Mouse (Mus musculus) liver, postnatal 0 days (tissue): ENCODE results near the gene Pm20d2. TPM values are rescaled to one million over a fixed set of nuclear protein-coding genes. Genes with fewer than 3 reads are reported as not detected.

Experiments used
- ATAC-seq: fragments of 200-750 bp; cut with Nextera tagmentation; 2 replicates; pipeline ENCODE4 v1.8.0; 2017; ENCODE audit warnings: mild to moderate bottlenecking, moderate library complexity
- DNase-seq: peaks from one replicate; pipeline ENCODE4 v3.0.0-alpha.2; 2016
- H3K27ac ChIP-seq: fragments of 300-500 bp; sonication (generic); 2 replicates; pipeline ENCODE4 v1.5.1; 2014; ENCODE audit warnings: antibody characterized with exemption, moderate library complexity, mild to moderate bottlenecking, low read depth
- H3K27me3 ChIP-seq: fragments of 300-500 bp; sonication (generic); 2 replicates; pipeline ENCODE4 v1.6.1; 2014; ENCODE audit warnings: low read length, control low read depth, mixed read lengths; ENCODE audit not compliant: insufficient read depth
- H3K36me3 ChIP-seq: fragments of 300-500 bp; sonication (generic); replicated peaks from 2 replicates; pipeline ENCODE4 v1.6.1; 2014; ENCODE audit warnings: mild to moderate bottlenecking, control low read depth, low read length, moderate library complexity, mixed read lengths; ENCODE audit not compliant: insufficient read depth
- H3K4me1 ChIP-seq: fragments of 300-500 bp; sonication (generic); 2 replicates; pipeline ENCODE4 v1.6.1; 2014; ENCODE audit warnings: antibody characterized with exemption, mild to moderate bottlenecking, control low read depth; ENCODE audit not compliant: insufficient read depth
- H3K4me2 ChIP-seq: fragments of 300-500 bp; sonication (generic); 2 replicates; pipeline ENCODE4 v1.6.1; 2014; ENCODE audit warnings: low read depth, mild to moderate bottlenecking, low read length, moderate library complexity, mixed read lengths
- H3K4me3 ChIP-seq: fragments of 300-500 bp; sonication (generic); 2 replicates; pipeline ENCODE4 v1.5.1; 2014; ENCODE audit warnings: low read depth, low read length
- H3K9ac ChIP-seq: fragments of 300-500 bp; sonication (generic); replicated peaks from 2 replicates; pipeline ENCODE4 v1.6.1; 2014; ENCODE audit warnings: mild to moderate bottlenecking, moderate library complexity
- H3K9me3 ChIP-seq: fragments of 300-500 bp; sonication (generic); 2 replicates; pipeline ENCODE4 v1.6.1; 2016; ENCODE audit warnings: mild to moderate bottlenecking, control low read depth, low read length, mixed read lengths
- CTCF ChIP-seq: sonication (generic); IDR thresholded peaks from 2 replicates; pipeline ENCODE4 v1.5.1; 2016; ENCODE audit warnings: antibody characterized with exemption, low read depth
- EP300 ChIP-seq: IDR thresholded peaks from 2 replicates; pipeline ENCODE4 v1.6.1; 2016; ENCODE audit warnings: antibody characterized with exemption, low read depth, mild to moderate bottlenecking
- WGBS: fragments of 180-500 bp; shearing (Covaris S2); extraction: QIAGEN DNeasy Blood & Tissue Kit; methylation state at CpG from one replicate; pipeline ENCODE4 v1.1.7; 2014; ENCODE audit not compliant: insufficient replicate concordance; 5-methylcytosine and 5-hydroxymethylcytosine counted together
- polyA plus RNA-seq: library from polyadenylated mRNA; unstranded; fragments of >200 nt; fragmentation: Nextera tagmentation; extraction: Ambion mirVana; gene quantifications from 2 replicates; pipeline ENCODE4 v1.2.1, GENCODE M21; 2015

Pm20d2 gene
- polyA plus RNA-seq = 0.14 and 0.21 TPM in 2 replicates

DNA sequence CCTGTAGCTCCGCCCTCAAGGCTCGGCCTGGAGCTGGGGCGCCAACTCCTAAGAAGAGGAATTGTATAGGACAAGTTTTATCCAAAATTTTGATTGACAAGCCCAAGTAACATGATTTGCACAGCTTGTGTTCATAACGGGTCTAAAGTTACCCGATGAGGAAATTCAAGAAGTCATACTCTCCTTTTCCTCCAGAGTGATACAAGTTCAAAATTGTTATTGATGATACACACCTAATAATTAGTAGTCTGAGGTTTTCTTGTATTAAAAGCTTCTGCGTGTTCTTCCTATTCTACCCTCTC is at the start of gene Pm20d2:
TSS of gene Pm20d2 (minus strand) at position 3 of the 302 bp plus-strand sequence.
- H3K36me3 ChIP-seq = no peaks in the 10 kb centered on the region
- 16% methylated on average over 6 of the region's 6 CpGs for WGBS
- H3K9me3 ChIP-seq = no peaks in the 10 kb centered on the region
- peak within 1 kb of the TSS; percentile 30 for H3K9ac ChIP-seq
- H3K4me1 ChIP-seq = 0 out of 2 replicates have a peak, but pooled peaks cover 3% of the 10 kb centered on the region
- peak within 1 kb of the TSS; percentile 56 for H3K4me3 ChIP-seq
- H3K27me3 ChIP-seq = peaks cover 11% of the 10 kb centered on the region
- H3K4me2 ChIP-seq = peak within 1 kb of the TSS; percentile 90
- H3K27ac ChIP-seq = no peak within 1 kb of the TSS
- ATAC-seq (no peak), DNase-seq (no peak)
- TF ChIP-seq EP300 (no peak), CTCF (no peak)

- Histone ChIP-seq H3K4me3 (no peak overlapping the region), H3K36me3 (no peaks in the 10 kb centered on the region), H3K9me3 (no peaks in the 10 kb centered on the region), H3K27ac (no peak overlapping the region), H3K4me2 (no peak overlapping the region), H3K9ac (no peak overlapping the region), H3K27me3 (no peaks in the 10 kb centered on the region), H3K4me1 (no peaks in the 10 kb centered on the region)
- TF ChIP-seq EP300 = no peak
- no peak for TF ChIP-seq CTCF
- WGBS = 75% methylated on average over 18 of the region's 18 CpGs
- no peak for DNase-seq
- ATAC-seq = no peak
These were observed 41.3 kb upstream of the Pm20d2 start for GRCm38 (mm10) chr4:33230881-33231280.

DNA sequence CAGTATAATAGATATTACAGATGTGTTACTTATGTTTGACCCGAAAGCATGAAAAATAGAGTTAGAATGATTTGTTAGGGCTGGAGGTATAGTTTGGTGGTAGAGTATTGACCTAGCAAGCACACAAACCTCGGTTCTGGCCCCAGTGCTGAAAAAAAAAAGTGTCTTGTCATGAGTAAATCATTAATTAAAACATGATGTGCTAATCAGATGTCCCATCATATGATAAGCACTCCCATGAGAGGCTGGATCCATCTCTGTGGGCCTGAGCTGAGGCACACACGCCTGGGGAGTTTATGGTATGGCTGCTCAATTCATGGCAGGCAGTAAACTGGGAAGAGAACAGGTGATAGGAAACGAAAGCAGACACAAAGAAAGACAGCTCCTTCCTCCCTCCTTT is 40.1 kb upstream of the Pm20d2 start:
- no peak for DNase-seq
- peak; percentile 56 for ATAC-seq

DNA sequence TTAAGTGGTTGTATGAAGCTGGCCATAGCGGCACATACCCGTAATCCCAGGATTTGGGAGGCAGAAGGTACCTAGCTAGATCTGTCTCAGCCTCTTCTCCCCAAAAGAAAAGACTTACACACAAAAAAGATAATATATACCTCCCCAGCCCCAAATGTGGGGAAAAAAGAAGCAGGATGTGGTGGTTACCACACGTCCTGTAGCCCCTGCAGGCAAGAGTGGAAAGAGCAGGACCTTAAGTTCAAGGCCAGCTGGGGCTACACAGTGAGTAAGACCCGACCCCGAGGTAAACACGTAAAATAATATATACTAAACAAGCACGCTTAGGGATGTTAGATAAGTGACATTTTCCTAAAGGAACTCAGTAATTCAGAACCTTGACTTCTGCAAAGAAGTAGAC is 37.6 kb upstream of the Pm20d2 start:
- no peak overlapping the region for H3K27ac ChIP-seq
- no peak overlapping the region for H3K4me3 ChIP-seq
- ATAC-seq (no peak), DNase-seq (no peak)
- H3K27me3 ChIP-seq = no peaks in the 10 kb centered on the region
- no peak overlapping the region for H3K4me2 ChIP-seq
- no peaks in the 10 kb centered on the region for H3K9me3 ChIP-seq
- TF ChIP-seq EP300 (no peak), CTCF (no peak)
- WGBS = 61% methylated on average over 7 of the region's 7 CpGs
- H3K4me1 ChIP-seq = no peaks in the 10 kb centered on the region
- H3K9ac ChIP-seq = no peak overlapping the region
- H3K36me3 ChIP-seq = no peaks in the 10 kb centered on the region

More for the DNA sequence above, 40.1 kb upstream of the Pm20d2 start:
- TF ChIP-seq CTCF (no peak), EP300 (no peak)
- WGBS = 54% methylated on average over 4 of the region's 4 CpGs
- Histone ChIP-seq H3K4me2 (no peak overlapping the region), H3K4me3 (no peak overlapping the region), H3K9ac (no peak overlapping the region), H3K27ac (no peak overlapping the region), H3K27me3 (no peaks in the 10 kb centered on the region), H3K9me3 (no peaks in the 10 kb centered on the region), H3K36me3 (no peaks in the 10 kb centered on the region), H3K4me1 (no peaks in the 10 kb centered on the region)

DNA sequence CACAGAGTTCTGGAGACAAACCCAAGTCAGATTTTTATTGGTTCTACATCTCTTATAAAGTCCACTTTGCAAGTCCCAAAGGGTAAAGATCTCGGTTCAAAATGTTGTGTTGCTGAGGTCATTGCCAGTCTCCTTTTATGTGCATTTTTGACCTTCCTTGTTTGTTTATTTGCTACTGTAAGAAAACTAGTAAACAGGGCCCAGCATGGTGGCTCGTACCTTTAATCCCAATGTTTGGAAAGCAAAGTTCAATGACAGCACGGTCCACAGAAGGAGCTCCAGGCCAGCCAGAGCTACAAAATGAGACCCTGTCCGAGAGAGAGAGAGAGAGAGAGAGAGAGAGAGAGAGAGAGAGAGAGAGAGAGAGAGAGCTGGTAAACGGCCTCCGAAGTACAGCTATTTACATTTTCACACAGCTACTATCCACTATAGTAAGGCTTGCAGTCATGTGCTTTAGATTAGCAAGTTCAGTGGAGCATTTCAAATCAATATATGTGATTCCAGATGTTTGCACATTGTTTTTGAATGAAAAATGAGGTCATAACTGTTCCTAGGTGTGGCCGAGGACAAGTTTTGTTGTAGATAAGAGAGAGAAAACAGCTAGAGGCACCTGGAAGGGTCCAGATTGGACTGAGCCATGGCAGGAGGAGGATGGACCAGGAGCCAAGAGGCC is 34.6 kb upstream of the Pm20d2 start:
- peak; percentile 92 for ATAC-seq
- no peaks in the 10 kb centered on the region for H3K4me1 ChIP-seq

DNA sequence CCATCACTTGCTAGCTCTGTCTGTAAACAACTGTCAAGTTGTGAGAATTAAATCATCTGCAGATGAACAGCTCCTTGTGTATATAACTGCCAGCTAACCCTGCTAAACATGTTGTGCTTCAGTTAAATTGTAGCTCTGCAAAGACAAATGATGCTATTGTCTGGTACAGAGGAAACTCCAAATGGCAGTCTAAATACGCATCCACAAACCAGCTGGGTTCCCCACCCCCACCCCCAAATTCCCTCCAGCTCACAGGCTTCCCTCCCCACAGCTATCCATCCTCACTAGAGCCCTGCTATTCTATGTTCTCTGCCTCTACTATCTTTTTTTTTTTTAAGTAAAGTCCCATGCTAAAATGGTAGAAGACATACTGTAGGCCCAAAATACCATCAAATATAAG is 32.3 kb upstream of the Pm20d2 start:
- 78% methylated on average over 1 of the region's 1 CpGs for WGBS
- no peak overlapping the region for H3K4me3 ChIP-seq
- DNase-seq = no peak
- no peaks in the 10 kb centered on the region for H3K27me3 ChIP-seq
- TF ChIP-seq EP300 = no peak
- TF ChIP-seq CTCF = no peak
- H3K4me1 ChIP-seq = no peaks in the 10 kb centered on the region
- no peak overlapping the region for H3K9ac ChIP-seq
- no peak overlapping the region for H3K27ac ChIP-seq
- H3K4me2 ChIP-seq = no peak overlapping the region
- H3K9me3 ChIP-seq = no peaks in the 10 kb centered on the region
- H3K36me3 ChIP-seq = no peaks in the 10 kb centered on the region
- no peak for ATAC-seq

More for the DNA sequence above, 34.6 kb upstream of the Pm20d2 start:
- DNase-seq = no peak
- Histone ChIP-seq H3K36me3 (no peaks in the 10 kb centered on the region), H3K27me3 (no peaks in the 10 kb centered on the region), H3K4me2 (no peak overlapping the region), H3K4me3 (no peak overlapping the region), H3K9me3 (no peaks in the 10 kb centered on the region), H3K9ac (no peak overlapping the region), H3K27ac (no peak overlapping the region)
- WGBS = 51% methylated on average over 7 of the region's 7 CpGs
- TF ChIP-seq CTCF (no peak), EP300 (no peak)
